Mouse (Mus musculus) forebrain, embryonic 12.5 days (tissue): ENCODE results near the gene Arhgap21. TPM values are rescaled to one million over a fixed set of nuclear protein-coding genes. Genes with fewer than 3 reads are reported as not detected.
A peak's percentile ranks its signal among the peaks of the same experiment; 100 is the strongest.

Source experiments
- ATAC-seq: fragments of 200-750 bp; cut with Nextera tagmentation; 2 replicates; pipeline ENCODE4 v1.8.0; 2017; ENCODE audit warnings: moderate TSS enrichment; ENCODE audit not compliant: low FRiP score
- H3K27ac ChIP-seq: fragments of 300-500 bp; sonication (generic); 2 replicates; pipeline ENCODE4 v1.5.1; 2016; ENCODE audit warnings: mild to moderate bottlenecking
- H3K27me3 ChIP-seq: fragments of 300-500 bp; sonication (generic); 2 replicates; pipeline ENCODE4 v1.6.1; 2016; ENCODE audit warnings: mild to moderate bottlenecking
- H3K36me3 ChIP-seq: fragments of 300-500 bp; sonication (generic); replicated peaks from 2 replicates; pipeline ENCODE4 v1.6.1; 2016; ENCODE audit warnings: mild to moderate bottlenecking
- H3K4me1 ChIP-seq: fragments of 300-500 bp; sonication (generic); 2 replicates; pipeline ENCODE4 v1.6.1; 2016
- H3K4me2 ChIP-seq: fragments of 300-500 bp; sonication (generic); 2 replicates; pipeline ENCODE4 v1.6.1; 2016; ENCODE audit warnings: mild to moderate bottlenecking, moderate library complexity
- H3K4me3 ChIP-seq: fragments of 300-500 bp; sonication (generic); replicated peaks from 2 replicates; pipeline ENCODE4 v1.5.1; 2016; ENCODE audit warnings: mild to moderate bottlenecking
- H3K9ac ChIP-seq: fragments of 300-500 bp; sonication (generic); 2 replicates; pipeline ENCODE4 v1.6.1; 2016; ENCODE audit warnings: mild to moderate bottlenecking
- H3K9me3 ChIP-seq: fragments of 300-500 bp; sonication (generic); 2 replicates; pipeline ENCODE4 v1.6.1; 2016
- WGBS: fragments of 180-500 bp; shearing (Covaris S2); methylation state at CpG from one replicate; pipeline ENCODE4 v1.1.7; 2016; 5-methylcytosine and 5-hydroxymethylcytosine counted together
- polyA plus RNA-seq: library from polyadenylated mRNA; unstranded; fragments of >200 nt; fragmentation: Nextera tagmentation; extraction: Ambion mirVana; gene quantifications from 2 replicates; pipeline ENCODE4 v1.2.1, GENCODE M21; 2016

Gene Arhgap21
- polyA plus RNA-seq, 1 experiment from 2014 or later = 55.8 TPM

GRCm38 (mm10) chr2:20978726-20979125 lies 10.0 kb upstream of the Arhgap21 start:
- ATAC-seq = no peak
- Histone ChIP-seq H3K27me3 (no peaks in the 10 kb centered on the region), H3K4me1 (no peaks in the 10 kb centered on the region), H3K36me3 (no peaks in the 10 kb centered on the region), H3K9ac (no peak overlapping the region), H3K27ac (no peak overlapping the region), H3K4me2 (no peak overlapping the region), H3K9me3 (no peaks in the 10 kb centered on the region), H3K4me3 (no peak overlapping the region)
- 81% methylated on average over 8 of the region's 8 CpGs for WGBS

DNA sequence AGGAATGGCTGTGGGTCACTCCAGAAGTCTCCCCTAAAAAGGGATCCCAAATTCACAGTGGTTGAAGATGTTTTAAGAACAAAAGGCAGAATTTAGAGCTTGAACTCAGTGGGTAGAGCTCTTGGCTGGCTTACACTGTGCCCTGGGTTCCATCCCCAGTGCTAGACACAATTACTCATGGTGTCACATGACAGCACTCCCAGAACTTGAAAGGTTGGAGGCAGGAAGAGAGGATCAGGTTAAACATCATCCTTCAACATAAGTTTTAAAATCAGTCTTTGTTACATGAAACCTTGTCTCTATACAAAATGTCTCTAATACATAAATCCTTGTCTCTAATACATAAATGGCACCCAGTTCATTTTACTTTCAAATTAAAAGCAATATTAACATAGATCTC lies 8.4 kb upstream of the Arhgap21 start:
- Histone ChIP-seq H3K4me3 (no peak overlapping the region), H3K9ac (no peak overlapping the region), H3K4me1 (no peaks in the 10 kb centered on the region), H3K4me2 (no peak overlapping the region), H3K36me3 (no peaks in the 10 kb centered on the region), H3K27ac (no peak overlapping the region), H3K27me3 (no peaks in the 10 kb centered on the region), H3K9me3 (no peaks in the 10 kb centered on the region)
- no peak for ATAC-seq

- no peak for ATAC-seq
- Histone ChIP-seq H3K9me3 (no peaks in the 10 kb centered on the region), H3K4me2 (no peak overlapping the region), H3K36me3 (no peaks in the 10 kb centered on the region), H3K9ac (no peak overlapping the region), H3K27me3 (no peaks in the 10 kb centered on the region), H3K4me3 (no peak overlapping the region), H3K27ac (no peak overlapping the region), H3K4me1 (peaks cover 6% of the 10 kb centered on the region; the same call in 1 of the 2 replicates)
- WGBS = 90% methylated on average over 3 of the region's 3 CpGs
Observed at GRCm38 (mm10) chr2:20973513-20973912, 4.8 kb upstream of the Arhgap21 start.

DNA sequence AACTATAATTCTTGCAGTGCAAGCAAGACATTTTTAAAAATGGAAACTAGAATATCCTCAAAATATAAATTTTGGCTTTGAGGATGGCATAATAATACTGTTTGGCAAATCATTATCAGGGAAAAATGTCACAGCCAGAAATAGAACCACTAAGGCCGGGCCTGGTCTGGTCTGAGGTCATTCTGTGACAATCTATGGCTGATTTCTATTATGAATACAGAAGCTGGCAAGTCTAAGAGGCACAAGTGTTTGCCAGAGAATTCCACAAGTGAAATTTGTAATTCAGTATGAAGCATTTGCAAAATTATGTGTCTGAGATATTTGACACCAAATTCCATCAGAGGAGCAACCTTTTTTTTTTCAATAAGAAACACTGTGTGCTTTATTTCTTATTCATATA lies 3.5 kb upstream of the Arhgap21 start:
- ATAC-seq = no peak
- no peak overlapping the region for H3K4me3 ChIP-seq
- H3K4me2 ChIP-seq = no peak overlapping the region
- H3K36me3 ChIP-seq = no peaks in the 10 kb centered on the region
- no peaks in the 10 kb centered on the region for H3K9me3 ChIP-seq
- peaks cover 6% of the 10 kb centered on the region; the same call in 1 of the 2 replicates for H3K4me1 ChIP-seq
- WGBS = 85% methylated on average over 1 of the region's 1 CpGs
- H3K27ac ChIP-seq = no peak overlapping the region
- H3K9ac ChIP-seq = no peak overlapping the region
- no peaks in the 10 kb centered on the region for H3K27me3 ChIP-seq

GRCm38 (mm10) chr2:20971628-20972027 lies 2.9 kb upstream of the Arhgap21 start:
- H3K4me2 ChIP-seq = no peak overlapping the region
- no peak overlapping the region for H3K9ac ChIP-seq
- peaks cover 8% of the 10 kb centered on the region; the same call in 1 of the 2 replicates for H3K4me1 ChIP-seq
- H3K27ac ChIP-seq = no peak overlapping the region
- H3K9me3 ChIP-seq = no peaks in the 10 kb centered on the region
- ATAC-seq = no peak
- H3K36me3 ChIP-seq = no peaks in the 10 kb centered on the region
- H3K4me3 ChIP-seq = no peak overlapping the region
- no peaks in the 10 kb centered on the region for H3K27me3 ChIP-seq

GRCm38 (mm10) chr2:20969201-20970200 lies 820 bp upstream of the Arhgap21 start:
- peak; percentile 97 for ATAC-seq
- WGBS = under 1% methylated on average over 49 of the region's 49 CpGs

GRCm38 (mm10) chr2:20967646-20968351 lies 882 bp downstream of the Arhgap21 start:
- H3K4me1 ChIP-seq = peaks cover 34% of the 10 kb centered on the region
- peak overlapping the region; percentile 70 for H3K4me2 ChIP-seq
- no peaks in the 10 kb centered on the region for H3K36me3 ChIP-seq
- H3K9me3 ChIP-seq = no peaks in the 10 kb centered on the region
- H3K27ac ChIP-seq = peak overlapping the region; percentile 98
- WGBS = under 1% methylated on average over 48 of the region's 57 CpGs
- H3K27me3 ChIP-seq = no peaks in the 10 kb centered on the region
- H3K9ac ChIP-seq = peak overlapping the region; percentile 99
- 0 out of 2 replicates have a peak, but pooled peaks have one; percentile 0 for ATAC-seq
- peak overlapping the region; percentile 98 for H3K4me3 ChIP-seq

More at GRCm38 (mm10) chr2:20969201-20970200, 820 bp upstream of the Arhgap21 start:
- H3K9me3 ChIP-seq = no peaks in the 10 kb centered on the region
- H3K27me3 ChIP-seq = no peaks in the 10 kb centered on the region
- peak overlapping the region; percentile 98 for H3K27ac ChIP-seq
- peak overlapping the region; percentile 70 for H3K4me2 ChIP-seq
- no peaks in the 10 kb centered on the region for H3K36me3 ChIP-seq
- H3K9ac ChIP-seq = peak overlapping the region; percentile 99
- peak overlapping the region; percentile 98 for H3K4me3 ChIP-seq
- peaks cover 21% of the 10 kb centered on the region for H3K4me1 ChIP-seq

GRCm38 (mm10) chr2:20967101-20967645 lies 1.5 kb downstream of the Arhgap21 start:
- ATAC-seq = no peak
- H3K9ac ChIP-seq = peak overlapping the region; percentile 99
- H3K36me3 ChIP-seq = no peaks in the 10 kb centered on the region
- H3K27me3 ChIP-seq = no peaks in the 10 kb centered on the region
- peak overlapping the region; percentile 98 for H3K4me3 ChIP-seq
- no peaks in the 10 kb centered on the region for H3K9me3 ChIP-seq
- WGBS = under 1% methylated on average over 13 of the region's 13 CpGs
- H3K4me2 ChIP-seq = peak overlapping the region; percentile 70
- peak overlapping the region; percentile 98 for H3K27ac ChIP-seq
- peaks cover 40% of the 10 kb centered on the region for H3K4me1 ChIP-seq

- Histone ChIP-seq H3K27me3 (no peaks in the 10 kb centered on the region), H3K27ac (peak overlapping the region; percentile 98), H3K9ac (peak overlapping the region; percentile 99), H3K4me3 (peak overlapping the region; percentile 98), H3K9me3 (no peaks in the 10 kb centered on the region), H3K4me2 (peak overlapping the region; percentile 70), H3K4me1 (peaks cover 46% of the 10 kb centered on the region), H3K36me3 (no peaks in the 10 kb centered on the region)
- WGBS = 19% methylated on average over 18 of the region's 18 CpGs
- no peak for ATAC-seq
Observed at GRCm38 (mm10) chr2:20966176-20967100, 2.2 kb downstream of the Arhgap21 start.

- Histone ChIP-seq H3K9me3 (no peaks in the 10 kb centered on the region), H3K27me3 (no peaks in the 10 kb centered on the region), H3K4me3 (peak overlapping the region; percentile 98), H3K9ac (peak overlapping the region; percentile 99; the same call in 1 of the 2 replicates), H3K36me3 (no peaks in the 10 kb centered on the region), H3K4me2 (peak overlapping the region; percentile 70), H3K27ac (no peak overlapping the region), H3K4me1 (peaks cover 55% of the 10 kb centered on the region)
- ATAC-seq = no peak
- WGBS = 73% methylated on average over 3 of the region's 3 CpGs
Observed at GRCm38 (mm10) chr2:20965361-20965760, 3.3 kb downstream of the Arhgap21 start.

GRCm38 (mm10) chr2:20964461-20964860 lies 4.2 kb downstream of the Arhgap21 start:
- no peak overlapping the region for H3K9ac ChIP-seq
- no peaks in the 10 kb centered on the region for H3K27me3 ChIP-seq
- no peaks in the 10 kb centered on the region for H3K36me3 ChIP-seq
- no peak for ATAC-seq
- H3K27ac ChIP-seq = no peak overlapping the region
- H3K9me3 ChIP-seq = no peaks in the 10 kb centered on the region
- peak overlapping the region; percentile 70 for H3K4me2 ChIP-seq
- peaks cover 59% of the 10 kb centered on the region for H3K4me1 ChIP-seq
- 0 out of 2 replicates have a peak overlapping the region, but pooled peaks have one; percentile 8 for H3K4me3 ChIP-seq
